Mouse (Mus musculus) embryonic facial prominence, embryonic 11.5 days (tissue): ENCODE measurements around the gene Gm9936. TPM values are rescaled to one million over a fixed set of nuclear protein-coding genes. Genes with fewer than 3 reads are reported as not detected.

ENCODE experiments used
- ATAC-seq: fragments of 200-750 bp; cut with Nextera tagmentation; replicated peaks from 2 replicates; pipeline ENCODE4 v1.8.0; 2017; ENCODE audit warnings: low read depth; ENCODE audit not compliant: insufficient number of reproducible peaks, low FRiP score, low TSS enrichment
- DNase-seq: peaks from one replicate; pipeline ENCODE4 v3.0.0-alpha.2; 2015; ENCODE audit warnings: low spot score
- H3K27ac ChIP-seq: fragments of 300-500 bp; sonication (generic); replicated peaks from 2 replicates; pipeline ENCODE4 v1.5.1; 2014; ENCODE audit warnings: mild to moderate bottlenecking, low read depth, low read length, control low read depth
- H3K27me3 ChIP-seq: fragments of 300-500 bp; sonication (generic); 2 replicates; pipeline ENCODE4 v1.6.1; 2014; ENCODE audit warnings: mild to moderate bottlenecking, low read length, moderate library complexity, mixed read lengths; ENCODE audit not compliant: control insufficient read depth, insufficient read depth
- H3K36me3 ChIP-seq: fragments of 300-500 bp; sonication (generic); replicated peaks from 2 replicates; pipeline ENCODE4 v1.6.1; 2014; ENCODE audit warnings: low read depth, mild to moderate bottlenecking, low read length, moderate library complexity, mixed read lengths; ENCODE audit not compliant: control insufficient read depth, insufficient read depth
- H3K4me1 ChIP-seq: fragments of 300-500 bp; sonication (generic); 2 replicates; pipeline ENCODE4 v1.6.1; 2014; ENCODE audit warnings: low read length, mixed read lengths; ENCODE audit not compliant: control insufficient read depth, insufficient read depth
- H3K4me2 ChIP-seq: fragments of 300-500 bp; sonication (generic); 2 replicates; pipeline ENCODE4 v1.6.1; 2014; ENCODE audit warnings: low read depth, mild to moderate bottlenecking, control low read depth, low read length, moderate library complexity
- H3K4me3 ChIP-seq: fragments of 300-500 bp; sonication (generic); 2 replicates; pipeline ENCODE4 v1.5.1; 2014; ENCODE audit warnings: low read depth, low read length, control low read depth
- H3K9ac ChIP-seq: fragments of 300-500 bp; sonication (generic); replicated peaks from 2 replicates; pipeline ENCODE4 v1.6.1; 2014; ENCODE audit warnings: mild to moderate bottlenecking, control low read depth, low read length
- H3K9me3 ChIP-seq: fragments of 300-500 bp; sonication (generic); replicated peaks from 2 replicates; pipeline ENCODE4 v1.6.1; 2016; ENCODE audit warnings: mild to moderate bottlenecking, low read length, inconsistent platforms, mixed read lengths; ENCODE audit not compliant: control insufficient read depth
- WGBS: fragments of 180-500 bp; shearing (Covaris S2); extraction: QIAGEN DNeasy Blood & Tissue Kit; methylation state at CpG from one replicate; pipeline ENCODE4 v1.1.7; 2014; 5-methylcytosine and 5-hydroxymethylcytosine counted together
- polyA plus RNA-seq: library from polyadenylated mRNA; unstranded; fragments of >200 nt; fragmentation: Nextera tagmentation; extraction: Ambion mirVana; gene quantifications from 2 replicates; pipeline ENCODE4 v1.2.1, GENCODE M21; 2014

Gm9936 gene
- polyA plus RNA-seq, 1 experiment from 2014 or later: 0.29 TPM

- Histone ChIP-seq H3K4me2 (no peak overlapping the region), H3K9ac (no peak overlapping the region), H3K27me3 (no peaks in the 10 kb centered on the region), H3K4me3 (no peak overlapping the region), H3K27ac (no peak overlapping the region), H3K9me3 (no peaks in the 10 kb centered on the region), H3K36me3 (no peaks in the 10 kb centered on the region), H3K4me1 (no peaks in the 10 kb centered on the region)
- DNase-seq: no peak
- WGBS: 64% methylated on average over 12 of the region's 12 CpGs
- no peak for ATAC-seq
Observed at GRCm38 (mm10) chr5:114836886-114837285, 21.6 kb downstream of the Gm9936 start.

- WGBS: 73% methylated on average over 3 of the region's 3 CpGs
- Histone ChIP-seq H3K27ac (no peak overlapping the region), H3K4me2 (no peak overlapping the region), H3K9me3 (no peaks in the 10 kb centered on the region), H3K9ac (no peak overlapping the region), H3K27me3 (no peaks in the 10 kb centered on the region), H3K4me3 (no peak overlapping the region), H3K4me1 (no peaks in the 10 kb centered on the region), H3K36me3 (no peaks in the 10 kb centered on the region)
- no peak for ATAC-seq
- DNase-seq: no peak
Observed at GRCm38 (mm10) chr5:114829740-114830139, 28.7 kb downstream of the Gm9936 start.

GRCm38 (mm10) chr5:114827427-114827826 is 31.1 kb downstream of the Gm9936 start:
- DNase-seq (no peak), ATAC-seq (no peak)
- whole genome bisulfite sequencing: 91% methylated on average over 12 of the region's 12 CpGs
- Histone ChIP-seq H3K4me2 (no peak overlapping the region), H3K9ac (no peak overlapping the region), H3K27ac (no peak overlapping the region), H3K27me3 (no peaks in the 10 kb centered on the region), H3K36me3 (no peaks in the 10 kb centered on the region), H3K4me1 (no peaks in the 10 kb centered on the region), H3K4me3 (no peak overlapping the region), H3K9me3 (no peaks in the 10 kb centered on the region)

- H3K36me3 ChIP-seq: no peaks in the 10 kb centered on the region
- peak overlapping the region; percentile 45 for H3K4me2 ChIP-seq
- H3K4me1 ChIP-seq: no peaks in the 10 kb centered on the region
- peak; percentile 74; the same call in 1 of the 2 replicates for ATAC-seq
- 10% methylated on average over 26 of the region's 27 CpGs for WGBS
- peak; percentile 91 for DNase-seq
- H3K9ac ChIP-seq: peak overlapping the region; percentile 58
- H3K27ac ChIP-seq: no peak overlapping the region
- H3K4me3 ChIP-seq: peak overlapping the region; percentile 32
- H3K9me3 ChIP-seq: no peaks in the 10 kb centered on the region
- H3K27me3 ChIP-seq: no peaks in the 10 kb centered on the region
Observed at GRCm38 (mm10) chr5:114825978-114826691, 32.3 kb downstream of the Gm9936 start.

GRCm38 (mm10) chr5:114824197-114824596 is 34.3 kb downstream of the Gm9936 start:
- H3K4me2 ChIP-seq: no peak overlapping the region
- H3K36me3 ChIP-seq: no peaks in the 10 kb centered on the region
- no peak overlapping the region for H3K9ac ChIP-seq
- H3K9me3 ChIP-seq: no peaks in the 10 kb centered on the region
- no peak for ATAC-seq
- H3K27me3 ChIP-seq: no peaks in the 10 kb centered on the region
- 16% methylated on average over 9 of the region's 9 CpGs for WGBS
- no peak overlapping the region for H3K27ac ChIP-seq
- peak; percentile 62 for DNase-seq
- no peak overlapping the region for H3K4me3 ChIP-seq
- H3K4me1 ChIP-seq: no peaks in the 10 kb centered on the region

- Histone ChIP-seq H3K4me1 (no peaks in the 10 kb centered on the region), H3K27ac (peak within 1 kb of the TSS; percentile 65), H3K4me3 (peak within 1 kb of the TSS; percentile 81), H3K9me3 (no peaks in the 10 kb centered on the region), H3K4me2 (peak within 1 kb of the TSS; percentile 65), H3K9ac (peak within 1 kb of the TSS; percentile 83), H3K36me3 (no peaks in the 10 kb centered on the region), H3K27me3 (no peaks in the 10 kb centered on the region)
- ATAC-seq (peak; percentile 70), DNase-seq (peak; percentile 94)
- WGBS: 7% methylated on average over 53 of the region's 53 CpGs
Observed at GRCm38 (mm10) chr5:114822796-114823688, 35.4 kb downstream of the Gm9936 start, which contains the start of gene 1500011B03Rik. Gene 1500011B03Rik (minus strand): TSS chr5:114823468.

- WGBS: 72% methylated on average over 10 of the region's 11 CpGs
- ATAC-seq: no peak
- Histone ChIP-seq H3K9me3 (no peaks in the 10 kb centered on the region), H3K36me3 (no peaks in the 10 kb centered on the region), H3K4me2 (no peak overlapping the region), H3K27ac (no peak overlapping the region), H3K27me3 (no peaks in the 10 kb centered on the region), H3K4me1 (no peaks in the 10 kb centered on the region), H3K9ac (no peak overlapping the region), H3K4me3 (no peak overlapping the region)
- DNase-seq: no peak
Observed at GRCm38 (mm10) chr5:114818124-114818523, 40.4 kb downstream of the Gm9936 start.

GRCm38 (mm10) chr5:114816599-114816998 is 41.9 kb downstream of the Gm9936 start:
- Histone ChIP-seq H3K4me3 (no peak overlapping the region), H3K27me3 (no peaks in the 10 kb centered on the region), H3K9me3 (no peaks in the 10 kb centered on the region), H3K4me2 (no peak overlapping the region), H3K9ac (no peak overlapping the region), H3K36me3 (no peaks in the 10 kb centered on the region), H3K27ac (no peak overlapping the region), H3K4me1 (no peaks in the 10 kb centered on the region)
- 67% methylated on average over 6 of the region's 6 CpGs for WGBS
- DNase-seq (no peak), ATAC-seq (no peak)
